Mouse (Mus musculus): ENCODE measurements at regions not wholly inside any gene's neighbourhood (a gene's known extent, or its start where the extent isn't known, plus 50 kb on each side); places are given as distances from the start of the nearest gene placed in this dataset.

DNA sequence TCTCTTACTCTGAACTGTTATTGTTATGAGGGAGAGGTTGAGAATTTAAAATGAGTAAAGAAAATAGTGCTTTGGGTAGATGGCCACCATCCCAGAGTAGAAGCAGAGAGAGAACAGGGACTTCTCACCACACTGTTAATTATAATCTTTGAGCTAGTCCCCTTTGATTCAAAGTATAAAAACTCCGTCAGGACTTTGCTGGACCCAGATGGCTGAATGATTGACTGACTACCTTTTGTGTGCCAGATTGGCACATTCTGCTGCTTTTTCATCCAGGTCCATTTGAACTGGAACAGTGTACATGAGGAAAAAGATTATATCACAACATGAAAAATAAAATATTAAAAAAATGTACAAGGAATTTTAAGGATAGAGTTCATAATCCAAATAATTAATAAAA is 449.8 kb downstream of the Slitrk1 start:
- peak; percentile 1 to 10 for DNase-seq

DNA sequence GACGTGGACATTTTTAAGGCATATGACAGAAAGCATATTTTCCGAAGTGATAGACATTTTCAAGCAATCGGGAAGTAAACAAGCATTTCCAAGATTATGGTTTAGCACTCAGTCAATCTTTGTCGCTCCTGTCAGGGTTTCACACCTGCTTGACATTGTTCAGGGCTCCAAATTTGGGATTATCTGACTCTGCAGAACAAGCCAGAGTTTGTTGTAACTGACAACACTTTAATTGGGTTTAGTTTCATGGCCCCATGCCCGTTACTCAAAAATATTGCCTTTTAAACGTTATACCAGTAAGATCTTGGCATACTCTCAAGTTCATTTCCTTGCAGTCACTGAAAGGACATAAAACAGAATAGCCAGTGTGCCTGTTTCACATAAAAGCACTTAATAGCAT is 454.6 kb downstream of the Slitrk1 start:
- DNase-seq: no peak

DNA sequence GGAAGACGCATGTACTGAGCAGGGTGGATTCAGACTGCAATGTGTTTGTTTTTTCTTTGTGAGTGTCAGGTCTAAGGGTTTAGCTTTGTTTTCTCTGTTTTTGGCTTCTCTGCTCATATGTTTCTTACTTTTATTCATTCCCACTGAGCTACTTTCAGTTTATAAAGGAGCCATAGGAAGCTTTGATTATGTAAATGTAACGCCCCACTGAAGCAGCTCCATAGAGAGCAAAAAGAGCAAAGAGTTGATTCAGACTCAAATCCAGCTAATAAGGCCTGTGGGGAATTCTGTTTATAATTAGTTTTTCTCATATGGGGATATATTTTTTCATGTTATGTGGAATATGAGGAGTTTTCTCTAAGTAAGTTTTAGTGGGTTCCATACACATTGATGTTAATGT is 476.9 kb downstream of the Slitrk1 start:
- no peak for DNase-seq

DNA sequence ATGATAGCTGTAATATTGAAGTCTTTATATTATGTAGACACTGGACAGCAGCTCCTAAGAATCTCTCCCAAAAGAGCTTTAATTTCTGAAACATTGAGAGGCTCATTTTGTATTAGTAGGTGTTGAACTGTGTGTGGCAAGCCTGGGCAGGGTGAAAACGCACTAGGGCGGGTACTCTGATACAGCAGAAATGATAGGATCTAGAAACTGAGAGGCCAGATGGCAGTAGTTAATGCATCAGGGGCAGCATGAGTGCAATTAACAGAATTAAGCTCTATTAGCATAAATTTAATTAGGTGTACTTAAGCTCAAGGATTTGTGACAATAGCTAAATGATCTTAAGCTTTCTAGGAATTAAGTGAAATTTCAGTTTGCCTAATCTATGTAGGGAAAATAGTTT is 508.8 kb downstream of the Slitrk1 start:
- DNase-seq: no peak

DNA sequence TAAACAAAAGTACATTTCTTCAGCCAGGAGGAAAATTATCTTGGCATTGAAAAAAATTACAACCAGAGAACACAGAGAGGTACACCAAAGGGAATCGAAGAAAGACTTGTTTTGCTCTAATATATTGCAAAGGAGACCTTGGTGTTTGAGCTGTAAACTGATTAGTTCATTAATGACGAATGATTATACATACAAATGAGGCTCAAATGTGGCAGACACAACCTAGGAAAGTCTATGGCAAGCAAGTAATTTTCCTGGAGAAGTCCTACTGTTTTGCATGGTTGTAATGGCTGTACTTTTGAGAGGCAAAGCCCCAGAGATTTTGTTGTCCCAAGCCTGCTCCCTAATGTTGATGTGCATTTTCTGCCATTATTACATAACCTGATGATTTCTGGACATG is 510.5 kb downstream of the Slitrk1 start:
- DNase-seq: no peak
